Mouse (Mus musculus) lung, postnatal 0 days (tissue): ENCODE data around the gene Dnajc28. TPM values are rescaled to one million over a fixed set of nuclear protein-coding genes. Genes with fewer than 3 reads are reported as not detected.
A peak's percentile ranks its signal among the peaks of the same experiment; 100 is the strongest.

ENCODE experiments used
- ATAC-seq: fragments of 200-750 bp; cut with Nextera tagmentation; 2 replicates; pipeline ENCODE4 v1.8.0; 2017; ENCODE audit warnings: moderate library complexity
- DNase-seq: peaks from one replicate; pipeline ENCODE4 v3.0.0-alpha.2; 2016; ENCODE audit warnings: low spot score
- H3K27ac ChIP-seq: fragments of 300-500 bp; sonication (generic); 2 replicates; pipeline ENCODE4 v1.5.1; 2014; ENCODE audit warnings: antibody characterized with exemption, mild to moderate bottlenecking, low read length, mixed read lengths
- H3K27me3 ChIP-seq: fragments of 300-500 bp; sonication (generic); replicated peaks from 2 replicates; pipeline ENCODE4 v1.6.1; 2014; ENCODE audit warnings: low read length, mixed read lengths; ENCODE audit not compliant: insufficient read depth
- H3K36me3 ChIP-seq: fragments of 300-500 bp; sonication (generic); 2 replicates; pipeline ENCODE4 v1.6.1; 2014; ENCODE audit warnings: low read length, mixed read lengths; ENCODE audit not compliant: insufficient read depth
- H3K4me1 ChIP-seq: fragments of 300-500 bp; sonication (generic); 2 replicates; pipeline ENCODE4 v1.6.1; 2014; ENCODE audit warnings: antibody characterized with exemption, low read depth, low read length, mixed read lengths; ENCODE audit not compliant: insufficient read depth
- H3K4me2 ChIP-seq: fragments of 300-500 bp; sonication (generic); replicated peaks from 2 replicates; pipeline ENCODE4 v1.6.1; 2014; ENCODE audit warnings: low read depth, mild to moderate bottlenecking, low read length, moderate library complexity, mixed read lengths
- H3K4me3 ChIP-seq: fragments of 300-500 bp; sonication (generic); 2 replicates; pipeline ENCODE4 v1.5.1; 2014; ENCODE audit warnings: low read depth, low read length
- H3K9ac ChIP-seq: fragments of 300-500 bp; sonication (generic); replicated peaks from 2 replicates; pipeline ENCODE4 v1.6.1; 2014; ENCODE audit warnings: low read depth, mild to moderate bottlenecking
- H3K9me3 ChIP-seq: fragments of 300-500 bp; sonication (generic); 2 replicates; pipeline ENCODE4 v1.6.1; 2016; ENCODE audit warnings: low read length, mixed read lengths
- CTCF ChIP-seq: IDR thresholded peaks from 2 replicates; pipeline ENCODE4 v1.5.1; 2016; ENCODE audit warnings: antibody characterized with exemption, mild to moderate bottlenecking
- EP300 ChIP-seq: IDR thresholded peaks from 2 replicates; pipeline ENCODE4 v1.6.1; 2016; ENCODE audit warnings: antibody characterized with exemption, mild to moderate bottlenecking, control low read depth
- WGBS: fragments of 180-500 bp; shearing (Covaris S2); extraction: QIAGEN DNeasy Blood & Tissue Kit; methylation state at CpG from one replicate; pipeline ENCODE4 v1.1.7; 2014; 5-methylcytosine and 5-hydroxymethylcytosine counted together
- polyA plus RNA-seq: library from polyadenylated mRNA; unstranded; fragments of >200 nt; fragmentation: Nextera tagmentation; extraction: Ambion mirVana; gene quantifications from 2 replicates; pipeline ENCODE4 v1.2.1, GENCODE M21; 2015

Dnajc28 gene
- polyA plus RNA-seq, 1 experiment from 2014 or later = 6.2 TPM

DNA sequence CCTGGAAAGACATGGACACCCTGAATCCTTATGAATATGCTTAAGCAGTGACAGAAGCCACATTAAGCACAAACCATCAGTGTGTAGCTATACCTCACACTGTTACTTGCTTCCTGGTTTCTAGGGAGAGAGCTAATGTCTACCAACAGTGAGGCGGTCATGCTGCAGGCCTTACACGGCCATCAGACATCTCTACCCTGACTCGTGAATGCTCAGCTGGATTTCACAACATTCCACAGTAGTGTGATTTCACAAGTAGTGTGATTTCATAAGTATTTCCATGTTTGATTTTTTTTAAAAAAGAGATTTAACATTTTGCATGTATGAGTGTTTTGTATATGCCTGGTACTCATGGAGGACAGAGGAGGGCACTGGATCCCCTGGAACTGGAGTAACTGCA is 9.8 kb upstream of the Dnajc28 start:
- Histone ChIP-seq H3K4me3 (no peak overlapping the region), H3K36me3 (peaks cover 32% of the 10 kb centered on the region; the same call in 1 of the 2 replicates), H3K27me3 (no peaks in the 10 kb centered on the region), H3K27ac (no peak overlapping the region), H3K9ac (no peak overlapping the region), H3K4me2 (no peak overlapping the region), H3K9me3 (no peaks in the 10 kb centered on the region), H3K4me1 (no peaks in the 10 kb centered on the region)
- WGBS = 67% methylated on average over 3 of the region's 3 CpGs
- peak; percentile 62 for DNase-seq
- no peak for TF ChIP-seq CTCF
- TF ChIP-seq EP300 = peak; percentile 32; the same call in 1 of the 2 replicates
- ATAC-seq = peak; percentile 67

DNA sequence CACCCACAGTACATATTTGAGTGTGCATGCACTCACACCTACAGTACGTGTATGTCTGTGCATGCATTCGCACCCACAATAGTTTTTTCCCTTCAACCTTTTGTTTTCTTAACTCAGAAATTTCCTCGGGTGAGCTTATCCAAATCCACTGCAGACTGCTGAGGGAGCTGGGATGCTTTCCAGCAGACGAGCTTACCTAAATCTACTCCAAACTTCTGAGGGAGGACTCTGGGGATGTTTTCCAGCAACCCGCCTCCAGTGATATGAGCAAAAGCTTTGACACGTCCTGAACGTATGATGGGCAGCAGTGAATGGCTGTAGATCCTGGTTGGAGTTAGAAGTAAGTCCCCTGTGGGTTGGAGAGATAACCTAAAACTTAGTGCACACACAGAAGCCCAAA is 9.0 kb upstream of the Dnajc28 start:
- H3K27me3 ChIP-seq = no peaks in the 10 kb centered on the region
- no peak overlapping the region for H3K4me3 ChIP-seq
- no peak overlapping the region for H3K4me2 ChIP-seq
- TF ChIP-seq CTCF (no peak), EP300 (no peak)
- no peak overlapping the region for H3K27ac ChIP-seq
- H3K9ac ChIP-seq = no peak overlapping the region
- no peaks in the 10 kb centered on the region for H3K9me3 ChIP-seq
- 86% methylated on average over 7 of the region's 7 CpGs for WGBS
- no peaks in the 10 kb centered on the region for H3K4me1 ChIP-seq
- DNase-seq = no peak
- peaks cover 35% of the 10 kb centered on the region; the same call in 1 of the 2 replicates for H3K36me3 ChIP-seq
- no peak for ATAC-seq

DNA sequence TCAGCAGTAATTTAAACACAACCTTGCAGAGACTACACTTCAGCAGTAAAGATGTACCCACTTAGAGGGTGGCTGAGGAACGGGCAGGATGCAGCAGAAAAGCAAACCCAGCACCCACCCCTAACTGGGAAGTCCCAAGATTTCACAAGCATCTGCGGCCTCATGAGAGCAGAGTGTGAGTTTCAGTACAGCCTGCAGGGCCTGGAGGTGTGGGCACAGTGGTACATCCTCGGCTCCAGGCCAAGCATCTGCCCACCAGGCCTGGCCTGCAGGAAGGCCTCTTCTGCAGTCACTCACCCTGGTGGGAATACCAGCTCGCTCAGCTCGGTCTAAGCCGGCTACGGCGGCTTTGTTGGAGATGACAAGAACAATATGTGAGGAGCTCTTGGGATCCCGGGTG is 4.2 kb upstream of the Dnajc28 start:
- WGBS = 92% methylated on average over 9 of the region's 9 CpGs
- H3K4me1 ChIP-seq = peaks cover 4% of the 10 kb centered on the region; the same call in 1 of the 2 replicates
- H3K27ac ChIP-seq = no peak overlapping the region
- H3K36me3 ChIP-seq = peaks cover 20% of the 10 kb centered on the region; the same call in 1 of the 2 replicates
- no peak for DNase-seq
- ATAC-seq = no peak
- H3K4me3 ChIP-seq = no peak overlapping the region
- H3K9ac ChIP-seq = no peak overlapping the region
- H3K27me3 ChIP-seq = no peaks in the 10 kb centered on the region
- TF ChIP-seq CTCF (no peak), EP300 (no peak)
- H3K9me3 ChIP-seq = no peaks in the 10 kb centered on the region
- no peak overlapping the region for H3K4me2 ChIP-seq

DNA sequence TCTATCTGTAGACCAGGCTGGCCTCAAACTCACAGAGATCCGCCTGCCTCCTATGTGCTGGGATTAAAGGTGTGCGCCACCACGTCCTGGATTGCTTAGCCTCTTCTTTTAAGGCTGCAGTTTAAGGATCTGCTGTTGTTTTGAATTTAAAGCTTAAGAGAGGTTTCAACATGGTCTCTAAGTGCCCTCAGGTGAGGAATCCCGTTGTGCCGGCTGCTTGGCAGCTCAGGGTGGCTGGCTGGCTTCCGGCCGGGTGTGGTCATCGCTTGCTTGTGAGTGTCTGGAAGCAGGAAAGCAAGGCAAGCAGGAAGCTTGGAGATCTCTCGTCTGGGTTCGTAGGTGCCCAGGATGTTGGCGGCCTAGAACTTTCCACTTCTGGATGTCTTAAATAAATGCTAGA is 2.2 kb upstream of the Dnajc28 start:
- H3K4me1 ChIP-seq = peaks cover 6% of the 10 kb centered on the region; the same call in 1 of the 2 replicates
- peak; percentile 88 for ATAC-seq
- TF ChIP-seq CTCF (no peak), EP300 (peak; percentile 72)
- H3K36me3 ChIP-seq = peaks cover 10% of the 10 kb centered on the region; the same call in 1 of the 2 replicates
- DNase-seq = peak; percentile 83
- peak overlapping the region; percentile 57 for H3K27ac ChIP-seq
- H3K9me3 ChIP-seq = no peaks in the 10 kb centered on the region
- 66% methylated on average over 11 of the region's 11 CpGs for WGBS
- H3K4me2 ChIP-seq = no peak overlapping the region
- no peak overlapping the region for H3K9ac ChIP-seq
- H3K4me3 ChIP-seq = no peak overlapping the region
- H3K27me3 ChIP-seq = no peaks in the 10 kb centered on the region

DNA sequence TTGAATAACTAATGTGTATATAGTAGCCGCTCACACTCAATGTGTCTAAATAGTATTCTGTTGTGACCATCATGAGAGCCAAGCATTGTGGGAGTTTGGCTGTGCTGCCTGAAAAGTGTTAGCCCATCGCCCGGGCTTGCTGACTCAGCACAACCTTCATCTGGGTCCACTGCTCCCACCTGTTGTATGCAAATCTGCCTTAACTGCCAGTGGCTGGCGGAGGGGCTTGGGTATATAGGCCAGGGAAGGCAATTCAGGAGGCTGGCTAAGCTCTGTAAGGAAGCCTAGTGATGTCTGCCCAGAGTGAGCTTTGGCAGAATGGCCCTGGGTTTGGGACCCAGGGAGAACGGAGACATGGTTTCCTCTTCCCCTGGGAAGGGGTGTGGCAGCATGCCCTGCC is 1.4 kb upstream of the Dnajc28 start:
- DNase-seq (no peak), ATAC-seq (no peak)
- H3K4me3 ChIP-seq = no peak overlapping the region
- TF ChIP-seq CTCF = no peak
- TF ChIP-seq EP300 = no peak
- peaks cover 10% of the 10 kb centered on the region; the same call in 1 of the 2 replicates for H3K36me3 ChIP-seq
- no peaks in the 10 kb centered on the region for H3K27me3 ChIP-seq
- no peaks in the 10 kb centered on the region for H3K9me3 ChIP-seq
- no peak overlapping the region for H3K9ac ChIP-seq
- peaks cover 6% of the 10 kb centered on the region; the same call in 1 of the 2 replicates for H3K4me1 ChIP-seq
- 86% methylated on average over 5 of the region's 5 CpGs for WGBS
- H3K27ac ChIP-seq = peak overlapping the region; percentile 48
- H3K4me2 ChIP-seq = no peak overlapping the region

DNA sequence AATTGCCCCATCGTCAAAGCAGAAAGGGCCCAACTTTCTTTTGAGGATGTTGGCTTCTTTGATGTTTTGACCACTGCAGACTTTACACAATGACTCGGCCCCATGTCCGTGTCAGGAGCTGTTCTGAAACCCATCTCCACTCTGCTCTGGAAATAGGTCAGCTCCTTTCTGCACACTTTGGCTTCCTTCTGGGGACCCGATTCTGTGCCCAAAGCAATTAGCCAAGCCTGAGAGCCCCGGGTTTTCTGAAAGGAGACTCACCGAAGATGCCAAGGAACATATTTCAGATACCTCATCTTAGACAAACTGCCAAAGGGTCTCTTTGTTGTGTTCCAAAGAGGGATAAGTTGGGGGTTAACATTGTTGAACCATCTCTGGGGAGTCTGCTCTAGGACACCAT is 4.3 kb downstream of the Dnajc28 start:
- DNase-seq (no peak), ATAC-seq (no peak)
- Histone ChIP-seq H3K4me1 (peaks cover 9% of the 10 kb centered on the region; the same call in 1 of the 2 replicates), H3K4me3 (no peak overlapping the region), H3K9me3 (no peaks in the 10 kb centered on the region), H3K4me2 (no peak overlapping the region), H3K27me3 (no peaks in the 10 kb centered on the region), H3K9ac (no peak overlapping the region), H3K27ac (no peak overlapping the region), H3K36me3 (no peaks in the 10 kb centered on the region)
- no peak for TF ChIP-seq CTCF
- TF ChIP-seq EP300 = no peak
- 69% methylated on average over 6 of the region's 6 CpGs for WGBS

DNA sequence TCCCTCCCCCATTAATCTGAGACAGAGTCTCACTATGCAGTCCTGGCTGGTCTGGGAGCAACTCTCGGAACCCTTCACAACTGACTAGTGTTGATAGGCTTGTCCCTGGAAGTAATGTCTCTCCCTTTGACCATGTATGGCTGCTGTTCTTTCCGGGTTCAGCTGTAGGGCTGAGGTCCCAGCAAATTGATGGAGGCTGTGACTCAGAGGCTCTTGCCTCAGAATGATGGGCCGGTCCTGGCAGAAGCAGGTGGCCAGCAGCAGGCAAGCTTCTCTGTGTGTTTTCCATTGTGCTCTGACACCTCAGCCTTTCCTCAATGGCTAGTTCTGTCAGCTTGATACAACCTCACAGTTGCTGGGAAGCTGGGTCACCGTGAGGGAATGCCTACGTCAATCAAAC is 6.3 kb downstream of the Dnajc28 start:
- Histone ChIP-seq H3K4me3 (no peak overlapping the region), H3K27ac (no peak overlapping the region), H3K4me2 (no peak overlapping the region), H3K36me3 (no peaks in the 10 kb centered on the region), H3K9ac (no peak overlapping the region), H3K4me1 (peaks cover 3% of the 10 kb centered on the region; the same call in 1 of the 2 replicates), H3K27me3 (no peaks in the 10 kb centered on the region), H3K9me3 (no peaks in the 10 kb centered on the region)
- DNase-seq (no peak), ATAC-seq (peak; percentile 28; the same call in 1 of the 2 replicates)
- TF ChIP-seq EP300 = no peak
- no peak for TF ChIP-seq CTCF
- WGBS = 67% methylated on average over 5 of the region's 5 CpGs
